Mouse (Mus musculus) layer of hippocampus, postnatal 10 days (tissue): Measurements from ENCODE around the gene Msi2. TPM values are rescaled to one million over a fixed set of nuclear protein-coding genes. Genes with fewer than 3 reads are reported as not detected.
A peak's percentile ranks its signal among the peaks of the same experiment; 100 is the strongest.

ENCODE experiments used
- DNase-seq, 2 experiments: peaks; one replicate each; pipeline ENCODE4 v3.0.0; 2021; ENCODE audit warnings: low spot score in 2 of 2
- total RNA-seq, 2 experiments: library from RNA; stranded (reverse); gene quantifications; 2 replicates each; pipeline ENCODE4 v1.2.3; 2021

Msi2 gene
- total RNA-seq, 2 experiments from 2014 or later: 97.4 to 97.6 TPM

GRCm38 (mm10) chr11:88594804-88595611 lies 123.3 kb downstream of the Msi2 start:
- no peak for DNase-seq

DNA sequence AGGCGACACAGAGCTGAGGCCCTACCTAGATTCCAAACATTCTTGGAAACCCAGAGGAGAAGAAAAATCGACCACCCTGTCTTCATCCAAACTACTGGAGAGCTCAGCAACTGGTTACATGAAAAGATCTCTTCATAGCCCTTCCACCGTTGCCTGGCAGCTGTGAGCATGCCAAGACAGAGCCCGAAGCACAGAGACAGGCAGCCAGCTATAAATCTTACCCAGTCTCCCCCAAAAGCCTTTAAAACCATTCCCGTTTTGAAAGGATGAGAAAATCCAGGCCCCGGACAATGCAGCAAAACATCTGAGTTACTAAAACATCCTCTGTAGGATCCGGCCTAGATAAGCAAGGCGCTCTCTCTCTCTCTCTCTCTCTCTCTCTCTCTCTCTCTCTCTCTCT lies 124.3 kb downstream of the Msi2 start:
- no peak for DNase-seq

GRCm38 (mm10) chr11:88592099-88592498 lies 126.2 kb downstream of the Msi2 start:
- no peak for DNase-seq

DNA sequence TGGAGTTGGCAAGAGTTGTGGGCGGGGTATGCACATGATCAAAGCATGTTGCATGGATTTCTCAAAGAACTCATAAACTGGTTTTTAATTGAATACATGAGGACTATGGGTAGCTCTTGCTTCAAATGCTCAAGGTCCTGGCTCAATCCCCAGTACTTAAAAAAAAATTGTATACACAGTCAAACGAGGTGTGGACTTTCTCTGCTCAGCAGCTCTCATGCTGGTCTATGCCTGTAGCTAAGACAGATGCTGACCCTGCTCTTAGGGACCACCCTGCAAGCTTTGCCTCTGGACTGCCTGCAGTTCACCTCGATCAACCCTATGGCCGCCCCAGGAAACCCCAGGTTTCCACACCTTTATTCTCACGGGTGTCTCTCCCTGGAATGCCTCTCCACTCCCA lies 127.7 kb downstream of the Msi2 start:
- no peak for DNase-seq

GRCm38 (mm10) chr11:88589641-88590040 lies 128.7 kb downstream of the Msi2 start:
- DNase-seq: no peak

DNA sequence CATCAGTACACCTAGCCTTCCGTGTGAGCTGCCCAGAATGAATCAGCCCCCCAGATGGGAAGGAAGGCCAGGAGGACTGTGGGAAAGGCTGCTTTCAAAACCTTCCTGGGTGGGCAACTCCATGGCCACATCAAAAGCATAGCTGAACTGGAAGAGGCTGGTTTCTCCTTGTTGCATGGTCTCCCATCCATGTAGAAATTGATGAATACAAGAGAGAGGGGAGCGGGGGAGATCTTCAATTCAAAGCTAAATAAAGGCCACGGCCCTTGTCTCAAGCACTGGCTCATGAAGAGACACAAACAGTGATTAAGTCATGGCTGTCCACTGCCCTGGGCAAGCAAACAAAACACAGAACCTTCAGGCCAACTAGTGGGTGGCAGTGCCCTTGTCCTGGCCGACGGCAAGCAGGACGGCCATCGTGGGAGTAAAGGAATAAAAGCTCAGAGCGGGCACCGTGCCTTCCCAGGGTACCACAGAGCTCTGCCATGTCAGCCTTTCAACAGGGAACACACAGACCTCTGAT lies 129.6 kb downstream of the Msi2 start:
- DNase-seq: peak in 1 of 2 experiments; percentile 49

- no peak for DNase-seq
Observed at GRCm38 (mm10) chr11:88587710-88588109, 130.6 kb downstream of the Msi2 start.

GRCm38 (mm10) chr11:88585880-88586279 lies 132.4 kb downstream of the Msi2 start:
- no peak for DNase-seq

DNA sequence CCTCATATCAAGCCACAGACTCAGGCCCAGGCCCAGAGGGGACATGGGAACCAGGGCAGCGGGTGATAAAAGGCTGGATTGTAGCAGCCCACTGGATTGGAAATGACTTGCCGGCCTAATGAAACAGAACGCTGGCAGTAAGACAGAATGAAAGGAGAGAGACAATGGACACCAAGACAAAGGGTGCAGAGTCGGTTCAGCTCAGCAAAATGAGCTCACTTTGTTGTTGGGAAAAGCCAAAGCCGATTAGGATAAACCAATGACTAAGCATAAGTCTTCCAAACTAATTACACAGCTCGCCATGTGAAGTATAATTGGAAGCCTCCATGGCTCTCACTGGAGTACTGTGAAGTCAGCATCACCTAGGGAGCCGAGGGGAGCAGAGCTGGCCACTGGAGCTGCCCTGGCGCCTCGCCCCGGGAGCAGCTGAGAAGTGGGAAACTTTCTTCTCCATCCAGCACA lies 133.1 kb downstream of the Msi2 start:
- DNase-seq: peak; percentile 56 to 68

DNA sequence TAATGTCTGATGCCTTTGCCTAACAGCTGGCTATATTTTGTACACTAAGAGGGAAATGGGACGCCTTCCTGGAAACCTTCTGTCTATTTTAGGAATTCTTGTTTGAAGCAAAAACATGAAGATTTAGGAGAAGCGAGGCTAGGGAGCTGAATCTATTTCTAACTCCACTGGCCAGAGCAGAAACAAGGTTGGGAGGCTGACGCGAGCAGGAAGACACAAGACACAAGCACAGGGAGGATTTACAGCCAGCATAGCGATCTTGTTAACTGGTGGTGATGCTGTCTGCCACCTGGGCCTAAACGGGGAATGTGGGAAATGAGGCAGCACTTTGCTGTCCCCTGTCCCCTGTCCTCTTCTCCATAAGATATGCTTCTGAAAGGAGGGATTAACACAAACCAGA lies 134.4 kb downstream of the Msi2 start:
- DNase-seq: no peak

- peak in 1 of 2 experiments; percentile 45 for DNase-seq
Observed at GRCm38 (mm10) chr11:88583259-88583833, 135.0 kb downstream of the Msi2 start.

GRCm38 (mm10) chr11:88582781-88583180 lies 135.5 kb downstream of the Msi2 start:
- no peak for DNase-seq

DNA sequence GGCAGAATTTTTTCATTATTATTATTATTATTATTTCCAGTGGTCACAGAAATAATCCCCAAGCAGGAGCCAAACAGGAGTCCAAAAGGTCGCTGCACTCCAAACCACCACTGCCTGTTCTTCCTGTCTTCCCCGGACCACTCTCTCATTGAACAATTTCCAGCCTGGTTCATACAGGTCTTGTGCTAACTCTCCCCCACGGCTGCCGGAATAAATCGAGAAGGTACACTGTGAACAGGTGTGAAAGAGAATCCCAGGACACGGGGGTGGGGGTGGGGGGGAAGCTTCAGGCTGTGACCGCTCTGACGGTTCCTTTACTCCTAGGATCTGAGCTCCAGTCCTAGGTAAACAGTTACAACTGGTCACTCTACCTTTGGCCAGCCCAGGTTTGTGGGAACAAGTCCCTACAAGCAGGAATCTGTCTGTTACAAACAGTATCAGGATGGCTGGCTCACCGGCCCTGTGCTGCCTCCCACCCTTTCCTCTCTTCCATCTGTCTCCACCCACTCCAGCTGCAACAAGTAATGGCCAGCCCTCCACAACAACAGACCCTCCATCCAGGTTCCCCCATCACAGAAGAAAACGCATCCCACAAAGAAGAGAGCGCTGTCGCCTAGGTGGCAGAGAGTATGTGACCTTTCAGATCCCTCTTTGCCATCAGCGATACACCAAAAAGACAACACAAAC lies 136.1 kb downstream of the Msi2 start:
- DNase-seq: no peak

DNA sequence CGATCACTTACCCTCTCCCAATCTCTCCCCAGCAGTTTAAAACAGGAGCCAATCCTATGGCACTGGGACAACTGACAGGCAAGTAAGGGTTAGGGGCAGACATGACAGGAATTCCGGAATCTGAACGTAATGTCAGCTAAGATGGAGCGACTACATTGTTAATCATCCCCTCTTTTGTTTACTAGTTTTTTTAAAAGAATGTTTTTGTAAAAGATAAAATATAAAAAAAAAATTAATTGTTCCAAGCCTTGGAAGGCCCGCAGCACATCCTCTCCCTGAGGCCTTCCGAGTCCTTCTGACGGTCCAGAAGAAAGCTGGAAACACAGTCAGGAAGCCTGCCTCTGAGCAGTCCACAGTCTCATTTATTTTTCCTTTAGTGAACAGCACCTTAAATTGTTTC lies 136.9 kb downstream of the Msi2 start:
- no peak for DNase-seq

DNA sequence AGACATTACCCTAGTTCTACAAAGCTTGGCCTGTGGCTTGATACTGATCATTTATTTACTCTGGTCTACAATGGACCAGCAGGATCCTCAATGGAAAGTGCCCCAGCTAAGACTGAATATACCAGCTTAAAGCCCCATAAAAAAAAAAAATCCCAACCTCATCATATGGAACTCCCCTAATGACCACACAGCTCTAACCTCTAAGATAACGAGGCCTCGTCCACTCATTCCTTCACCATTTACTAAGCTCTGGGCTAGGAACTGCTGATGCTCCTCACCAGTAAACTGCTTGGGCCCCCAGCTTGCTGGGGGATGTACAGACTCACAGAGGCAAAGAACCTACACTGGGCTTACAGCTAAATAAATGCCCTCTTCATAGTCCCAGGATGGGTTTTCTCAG lies 139.6 kb downstream of the Msi2 start:
- DNase-seq: no peak

DNA sequence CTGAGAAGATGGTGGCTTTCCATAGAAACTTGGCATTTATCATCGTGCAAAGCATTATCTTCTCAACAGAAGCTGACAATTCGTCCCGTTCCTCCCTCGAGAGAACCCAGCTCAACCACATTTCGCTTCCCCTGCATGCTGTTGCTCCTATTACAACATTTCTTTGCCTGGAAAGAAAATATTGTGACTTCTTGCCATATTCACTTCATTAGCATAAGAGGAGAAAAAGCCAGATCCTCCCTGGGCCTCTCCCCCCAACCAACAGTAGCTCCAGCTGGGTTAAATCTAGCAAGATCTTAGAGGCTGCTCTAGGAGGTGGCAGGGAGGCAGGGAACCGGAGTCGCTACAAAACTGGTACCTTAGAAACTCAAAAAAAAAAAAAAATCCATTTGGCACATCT lies 141.2 kb downstream of the Msi2 start:
- no peak for DNase-seq

DNA sequence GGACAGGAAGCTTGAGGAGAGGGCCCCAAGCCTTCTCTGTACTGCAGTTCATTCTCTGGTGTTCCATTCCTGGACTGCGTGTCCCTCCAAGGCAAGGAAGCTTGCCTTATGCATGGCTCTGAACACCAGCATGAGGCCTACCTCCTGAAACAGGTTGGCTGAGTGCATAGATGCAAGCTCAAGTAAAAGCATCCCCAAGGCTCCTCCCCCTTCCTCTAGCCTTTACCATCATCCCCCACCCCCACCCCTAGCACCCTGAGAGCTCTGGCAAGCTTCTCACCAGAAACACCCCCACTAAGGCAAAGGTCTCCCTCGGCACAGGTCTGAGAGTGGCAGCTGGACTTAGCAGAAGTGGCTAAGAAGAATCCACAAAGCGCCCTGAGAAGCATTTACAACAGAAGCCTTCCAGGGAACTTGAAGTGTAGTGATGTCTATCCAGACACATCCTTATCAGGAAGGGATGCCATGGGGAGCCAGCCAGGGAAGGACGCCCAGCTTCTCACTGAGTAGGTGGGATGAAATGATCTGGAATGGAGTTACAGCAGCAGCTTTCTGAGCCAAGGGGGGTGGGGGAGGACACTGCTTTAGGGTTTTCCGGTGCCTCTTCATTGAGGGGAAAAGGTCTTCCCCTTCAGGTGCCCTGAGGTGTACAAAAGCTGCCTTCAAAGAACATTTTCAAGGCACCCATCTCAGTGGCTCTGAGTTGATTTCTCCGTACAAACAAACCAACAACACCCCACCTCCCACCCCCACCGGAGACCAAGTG lies 141.9 kb downstream of the Msi2 start:
- no peak for DNase-seq

GRCm38 (mm10) chr11:88574575-88575360 lies 143.5 kb downstream of the Msi2 start:
- DNase-seq: no peak

DNA sequence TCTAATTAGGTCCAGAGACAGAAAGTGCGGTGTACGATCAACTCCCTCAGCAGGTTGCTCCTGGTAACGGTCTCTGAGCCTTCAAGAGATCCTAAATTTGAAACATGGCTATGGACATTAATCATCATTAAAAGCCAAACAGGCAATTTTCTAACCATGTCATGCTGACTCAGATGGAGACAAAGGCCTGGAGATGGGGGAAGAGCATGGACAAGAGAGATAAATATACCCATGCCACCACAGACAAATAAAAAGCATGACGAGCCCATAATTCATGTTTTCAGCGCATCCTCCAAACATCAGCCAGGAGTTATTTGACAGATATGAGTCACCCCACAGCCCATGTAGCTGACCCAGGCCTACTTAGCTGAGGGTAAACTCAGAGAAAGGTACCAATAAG lies 145.3 kb downstream of the Msi2 start:
- DNase-seq: no peak

- DNase-seq: no peak
Observed at GRCm38 (mm10) chr11:88572461-88572860, 145.9 kb downstream of the Msi2 start.
